Mouse (Mus musculus): Measurements from ENCODE around the gene Tmem181a. TPM values are rescaled to one million over a fixed set of nuclear protein-coding genes. Genes with fewer than 3 reads are reported as not detected.
A peak's percentile ranks its signal among the peaks of the same experiment; 100 is the strongest.
"Not testable (repeated sequence)": the region's sequence is repeated elsewhere in the genome, so short reads cannot be mapped to it uniquely, and the experiment has no call there.

The Tmem181a gene
- polyA plus RNA-seq (2015; fragmentation: Nextera tagmentation; extraction: Ambion mirVana): 38.7 and 39.4 TPM in 2 replicates

DNA sequence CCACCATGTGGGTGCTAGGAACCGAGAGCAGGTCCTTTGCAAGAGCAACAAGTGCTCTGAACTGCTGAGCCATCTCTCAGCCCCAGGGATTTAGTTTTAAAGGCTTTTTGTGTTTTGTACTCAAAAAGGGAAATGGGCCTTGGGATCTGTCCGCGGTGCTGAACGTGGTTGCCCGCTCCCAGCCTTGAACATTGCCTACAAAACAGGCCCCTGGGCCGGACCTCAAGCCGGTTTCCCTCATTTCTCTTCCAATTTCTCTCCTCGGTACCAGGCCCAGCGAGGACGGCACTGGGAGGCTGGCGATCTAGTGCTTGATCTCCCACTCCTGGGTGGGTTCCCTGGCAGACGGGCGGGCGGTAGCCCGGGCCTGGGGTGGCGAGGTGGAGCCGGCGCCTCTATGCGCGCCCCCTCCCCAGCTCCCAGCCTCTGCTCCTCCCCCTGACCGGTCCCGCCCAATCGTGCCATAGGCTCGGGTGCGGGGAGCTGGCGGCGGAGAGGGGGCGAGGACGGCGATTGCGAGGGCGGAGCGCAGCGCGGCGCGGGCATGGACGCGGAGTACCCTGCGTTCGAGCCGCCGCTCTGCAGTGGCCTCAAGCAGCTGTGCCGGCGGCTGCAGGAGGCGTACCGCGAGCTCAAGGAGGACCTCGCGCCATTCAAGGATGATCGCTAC, at the start of gene Tmem181a:
TSS of gene Tmem181a (plus strand) at position 461 of the 670 bp plus-strand sequence.
- H3K9ac ChIP-seq: peak within 1 kb of the TSS; percentile 67
- H3K4me2 ChIP-seq: peak within 1 kb of the TSS; percentile 54
- H3K4me1 ChIP-seq (replicated peaks); H3K27me3 ChIP-seq; H3K36me3 ChIP-seq; H3K9me3 ChIP-seq; H3K27ac ChIP-seq: not testable (repeated sequence)
- WGBS: 1% methylated on average over 15 of the region's 51 CpGs
- peak within 1 kb of the TSS; percentile 40 for H3K4me3 ChIP-seq
- ATAC-seq (ENCODE audit: low FRiP score): peak; percentile 89

DNA sequence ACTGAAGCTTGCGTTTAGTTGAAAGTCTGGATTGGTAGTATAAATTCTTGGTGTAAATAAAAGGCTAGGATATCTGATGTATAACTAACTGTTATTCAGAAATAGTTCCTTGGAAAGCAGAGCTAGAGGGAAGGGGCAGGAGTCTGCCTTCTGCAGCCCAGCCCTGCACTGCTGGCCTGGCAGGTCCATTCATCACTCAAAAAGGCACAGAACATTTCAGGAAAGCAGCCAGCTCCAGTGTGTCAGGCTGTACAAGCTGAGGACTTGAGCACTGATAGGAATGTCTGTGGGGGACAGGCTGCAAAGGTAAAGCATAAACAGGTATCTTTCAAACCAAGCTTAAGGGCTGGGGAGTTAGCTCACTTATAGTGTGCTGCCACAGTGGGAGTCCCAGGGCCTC, 44.9 kb upstream of the Tmem181a start:
- Histone ChIP-seq H3K9me3 (no peaks in the 10 kb centered on the region), H3K27ac (no peak overlapping the region), H3K27me3 (no peaks in the 10 kb centered on the region), H3K4me1 (replicated peaks) (no peaks in the 10 kb centered on the region), H3K9ac (no peak overlapping the region), H3K36me3 (peaks cover 88% of the 10 kb centered on the region), H3K4me3 (no peak overlapping the region), H3K4me2 (no peak overlapping the region)
- no peak for ATAC-seq (ENCODE audit: low FRiP score)
- 93% methylated on average over 1 of the region's 1 CpGs for whole genome bisulfite sequencing

DNA sequence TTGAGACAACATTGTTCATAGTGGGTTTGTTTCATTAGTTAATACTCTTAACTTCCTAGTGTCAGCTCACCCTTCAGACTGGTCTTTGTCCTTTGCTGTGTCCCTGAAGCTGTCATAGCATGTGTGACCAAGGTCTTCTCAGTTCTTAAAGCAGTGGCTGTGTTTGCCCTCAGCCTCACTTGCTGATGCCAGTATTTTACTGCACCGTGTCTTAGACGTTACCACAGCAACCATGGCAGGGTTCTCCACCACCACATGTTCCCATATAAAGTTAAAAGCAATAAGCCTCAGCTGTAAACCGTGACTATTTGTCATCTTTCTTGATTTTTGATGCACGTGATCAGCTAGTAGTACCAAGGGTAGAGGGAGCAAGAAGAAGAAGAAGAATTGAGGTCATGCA, 41.0 kb upstream of the Tmem181a start:
- no peaks in the 10 kb centered on the region for H3K9me3 ChIP-seq
- H3K4me3 ChIP-seq: no peak overlapping the region
- no peak overlapping the region for H3K27ac ChIP-seq
- H3K9ac ChIP-seq: no peak overlapping the region
- no peak for ATAC-seq (ENCODE audit: low FRiP score)
- no peak overlapping the region for H3K4me2 ChIP-seq
- H3K36me3 ChIP-seq: peaks cover 74% of the 10 kb centered on the region
- H3K27me3 ChIP-seq: no peaks in the 10 kb centered on the region
- WGBS: 90% methylated on average over 4 of the region's 4 CpGs
- no peaks in the 10 kb centered on the region for H3K4me1 ChIP-seq (replicated peaks)

DNA sequence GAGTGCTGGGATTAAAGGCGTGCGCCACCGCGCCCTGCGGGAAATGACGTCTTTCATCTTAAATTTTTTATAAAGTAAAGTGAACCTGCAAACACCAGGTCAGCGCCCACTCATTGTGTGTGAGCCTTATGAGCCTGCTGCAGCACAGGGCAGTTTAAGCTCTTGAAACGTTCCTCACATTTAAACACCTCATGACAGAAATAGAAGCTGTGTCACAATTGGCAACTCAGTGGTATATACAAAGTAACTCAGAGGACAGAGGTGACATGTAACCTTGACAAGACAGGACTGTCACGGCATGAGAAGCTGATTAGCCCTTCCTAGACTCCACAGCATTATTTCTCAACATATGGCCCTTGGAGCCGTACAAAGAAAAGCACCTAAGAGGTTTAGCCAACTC, 40.1 kb upstream of the Tmem181a start:
- no peaks in the 10 kb centered on the region for H3K4me1 ChIP-seq (replicated peaks)
- H3K27me3 ChIP-seq: no peaks in the 10 kb centered on the region
- H3K27ac ChIP-seq: no peak overlapping the region
- 96% methylated on average over 10 of the region's 10 CpGs for WGBS
- no peak overlapping the region for H3K9ac ChIP-seq
- no peak overlapping the region for H3K4me2 ChIP-seq
- peaks cover 67% of the 10 kb centered on the region for H3K36me3 ChIP-seq
- ATAC-seq (ENCODE audit: low FRiP score): no peak
- no peaks in the 10 kb centered on the region for H3K9me3 ChIP-seq
- H3K4me3 ChIP-seq: no peak overlapping the region

DNA sequence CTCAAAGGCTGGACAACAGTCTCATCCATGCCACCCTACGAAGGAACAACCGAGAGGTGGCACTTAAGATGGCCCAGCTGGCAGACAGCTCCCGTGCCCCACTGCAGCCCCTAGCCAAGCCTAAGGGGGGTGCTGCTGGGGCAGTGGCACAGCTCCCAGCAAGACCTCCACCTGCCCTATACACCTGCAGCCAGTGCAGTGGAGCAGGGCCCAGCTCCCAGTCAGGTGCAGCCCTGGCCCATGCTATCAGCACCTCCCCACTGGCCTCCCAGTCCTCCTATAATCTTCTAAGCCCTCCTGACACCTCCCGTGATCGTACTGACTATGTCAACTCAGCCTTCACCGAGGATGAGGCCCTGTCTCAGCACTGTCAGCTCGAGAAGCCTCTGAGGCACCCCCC, 24.0 kb upstream of the Tmem181a start:
- H3K27me3 ChIP-seq; H3K4me2 ChIP-seq; H3K4me3 ChIP-seq; H3K9me3 ChIP-seq; ATAC-seq (ENCODE audit: low FRiP score); H3K4me1 ChIP-seq (replicated peaks); H3K9ac ChIP-seq; H3K36me3 ChIP-seq; H3K27ac ChIP-seq: not testable (repeated sequence)
- no CpG with 5 or more reads among the region's 7 CpGs for WGBS

DNA sequence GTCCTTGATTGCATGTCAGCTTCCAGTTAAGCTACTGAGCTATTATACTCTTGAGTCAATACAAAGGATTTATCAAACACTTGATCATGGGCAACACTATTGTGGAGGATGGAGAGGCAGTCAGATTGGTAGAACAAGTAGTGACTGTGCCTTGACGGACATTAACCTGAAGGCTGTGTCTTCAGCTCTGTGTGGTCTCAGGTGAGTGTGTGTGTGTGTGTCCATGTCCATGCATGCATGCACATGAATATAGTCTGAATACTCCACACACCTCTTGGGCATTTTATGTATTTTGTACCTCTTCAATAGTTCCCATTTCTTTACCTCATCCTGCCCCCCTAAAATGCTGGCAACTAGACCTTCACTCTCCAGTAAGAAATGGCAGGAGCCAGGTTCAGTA, 5.4 kb upstream of the Tmem181a start:
- not testable (repeated sequence) for H3K36me3 ChIP-seq; H3K4me1 ChIP-seq (replicated peaks); H3K27me3 ChIP-seq; ATAC-seq (ENCODE audit: low FRiP score); H3K9me3 ChIP-seq; H3K4me3 ChIP-seq; H3K4me2 ChIP-seq; H3K9ac ChIP-seq; H3K27ac ChIP-seq
- WGBS: 92% methylated on average over 1 of the region's 1 CpGs

DNA sequence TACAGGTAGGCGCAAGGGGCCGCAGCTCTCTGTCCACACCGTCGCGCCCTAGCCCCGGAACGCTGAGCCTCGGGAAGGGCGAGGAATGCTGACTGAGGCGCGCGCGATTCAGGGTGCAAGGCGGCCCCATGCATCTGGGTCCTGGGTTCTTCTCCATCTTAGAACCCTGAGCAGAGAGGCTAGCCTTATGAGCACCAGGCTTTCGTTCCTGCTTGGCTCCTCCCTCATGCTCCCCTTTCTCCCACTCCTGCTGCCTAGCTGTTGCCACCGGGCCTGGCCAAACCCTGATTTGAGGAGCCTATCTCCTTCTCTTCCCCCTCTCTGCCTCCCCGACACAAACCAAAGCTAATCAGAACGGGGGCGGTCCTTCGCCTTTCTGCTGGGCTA, 403 bp downstream of the Tmem181a start:
- H3K27ac ChIP-seq: not testable (repeated sequence)
- ATAC-seq (ENCODE audit: low FRiP score): peak; percentile 67; the same call in 1 of the 2 replicates

DNA sequence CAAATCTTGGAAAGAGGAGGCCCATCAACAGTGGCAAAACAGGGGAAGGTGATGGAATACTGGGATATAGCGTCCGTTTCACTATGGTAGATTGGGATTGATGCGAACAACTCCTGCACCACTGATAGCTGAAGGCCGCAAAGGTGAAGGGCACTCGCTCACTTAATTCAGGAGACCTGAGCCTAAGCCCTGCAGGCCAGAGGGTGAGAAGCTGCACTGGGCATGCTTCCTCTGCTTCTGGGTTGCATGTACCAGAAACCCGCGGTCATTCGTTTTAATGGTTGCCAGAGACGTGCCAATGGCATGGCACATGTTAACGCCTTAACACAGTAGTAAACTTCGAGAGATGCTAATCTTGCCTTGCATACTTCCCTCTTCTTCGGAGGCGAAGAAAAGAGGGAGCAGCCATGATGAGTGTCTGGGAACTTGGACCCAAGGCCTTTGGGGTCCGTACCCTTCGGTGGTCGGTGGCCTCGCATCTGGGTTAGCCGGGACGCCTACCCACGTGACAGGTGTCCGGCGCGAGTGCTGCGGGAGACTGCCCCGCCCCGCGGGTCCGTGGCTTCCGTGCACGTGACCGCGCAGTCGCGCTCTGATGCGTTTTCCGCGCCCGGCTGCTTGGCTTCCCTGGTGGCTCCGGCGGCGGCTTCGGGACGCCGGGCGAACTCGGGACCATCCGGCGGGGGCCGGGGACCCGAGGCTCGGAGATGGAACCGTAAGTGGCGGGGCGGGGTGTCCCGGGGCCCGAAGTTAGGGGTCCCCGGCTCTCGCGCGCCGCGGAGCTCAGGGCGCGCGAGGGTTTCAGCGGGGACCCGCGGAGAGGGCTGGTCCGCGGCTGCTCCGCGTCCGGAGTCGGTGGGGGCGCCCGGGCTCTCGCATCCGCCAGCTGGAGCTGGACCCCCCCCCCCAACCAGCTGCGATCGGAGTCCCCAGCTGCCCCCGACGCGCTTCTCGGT, 13.5 kb downstream of the Tmem181a start:
- peak overlapping the region; percentile 71 for H3K9ac ChIP-seq
- WGBS: under 1% methylated on average over 66 of the region's 84 CpGs

More for the DNA sequence above, 403 bp downstream of the Tmem181a start:
- H3K27me3 ChIP-seq; H3K9me3 ChIP-seq; H3K36me3 ChIP-seq; H3K4me1 ChIP-seq (replicated peaks): not testable (repeated sequence)
- peak overlapping the region; percentile 67 for H3K9ac ChIP-seq
- peak overlapping the region; percentile 54 for H3K4me2 ChIP-seq
- peak overlapping the region; percentile 40 for H3K4me3 ChIP-seq
- WGBS: 1% methylated on average over 11 of the region's 20 CpGs

DNA sequence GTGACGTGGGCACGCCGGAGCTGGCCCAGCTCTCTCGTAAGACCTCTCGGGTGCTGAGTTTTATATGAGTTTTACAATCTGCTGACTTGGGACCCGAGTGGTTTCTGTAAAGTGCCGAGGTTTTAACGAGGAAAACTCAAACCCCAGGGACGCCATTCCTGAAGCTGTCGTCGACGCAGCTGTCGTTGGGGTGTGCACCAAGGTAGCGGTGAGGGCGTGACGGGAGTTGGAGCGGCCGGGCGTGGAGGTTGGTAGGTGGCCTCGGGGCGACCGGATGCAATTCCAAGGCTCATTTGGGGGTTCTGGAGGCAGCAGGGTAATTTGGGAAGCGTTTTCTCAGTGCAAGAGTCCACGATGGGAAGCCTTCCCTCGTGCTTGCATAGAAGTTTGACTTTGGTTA, 14.2 kb downstream of the Tmem181a start:
- Histone ChIP-seq H3K4me2 (peak overlapping the region; percentile 61), H3K4me3 (peak overlapping the region; percentile 48), H3K9ac (peak overlapping the region; percentile 71), H3K27ac (0 out of 2 replicates have a peak overlapping the region, but pooled peaks have one; percentile 40)
- H3K4me1 ChIP-seq (replicated peaks); H3K36me3 ChIP-seq; H3K27me3 ChIP-seq; H3K9me3 ChIP-seq: not testable (repeated sequence)
- 0 out of 2 replicates have a peak, but pooled peaks have one; percentile 14 for ATAC-seq (ENCODE audit: low FRiP score)
- WGBS: 1% methylated on average over 25 of the region's 25 CpGs

More for the DNA sequence above, 13.5 kb downstream of the Tmem181a start:
- H3K27me3 ChIP-seq; H3K9me3 ChIP-seq; H3K4me1 ChIP-seq (replicated peaks); H3K36me3 ChIP-seq: not testable (repeated sequence)
- peak; percentile 77 for ATAC-seq (ENCODE audit: low FRiP score)
- H3K4me2 ChIP-seq: peak overlapping the region; percentile 61
- peak overlapping the region; percentile 48 for H3K4me3 ChIP-seq
- H3K27ac ChIP-seq: 0 out of 2 replicates have a peak overlapping the region, but pooled peaks have one; percentile 40

DNA sequence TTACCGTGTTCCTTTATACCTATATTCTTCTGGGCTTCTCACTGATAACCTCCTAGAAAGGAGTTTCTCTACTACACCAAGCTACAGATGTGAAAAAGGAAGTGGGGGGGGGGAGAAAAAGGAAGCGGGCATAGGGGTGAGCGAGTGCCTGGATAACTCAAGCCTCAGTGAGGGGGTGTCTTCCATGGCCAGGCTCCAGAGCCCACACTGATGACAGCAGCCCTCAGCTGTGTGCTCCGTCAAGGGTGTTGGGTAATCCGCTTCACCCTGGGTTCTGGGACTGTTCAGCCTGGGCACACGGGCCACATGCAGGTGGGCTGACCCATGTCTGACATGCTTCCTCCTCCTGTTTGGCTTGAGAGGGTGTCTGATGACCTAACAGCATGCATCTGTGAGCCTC, 15.3 kb downstream of the Tmem181a start:
- H3K9ac ChIP-seq; H3K27ac ChIP-seq; H3K4me3 ChIP-seq; H3K9me3 ChIP-seq; H3K4me2 ChIP-seq; H3K4me1 ChIP-seq (replicated peaks); ATAC-seq (ENCODE audit: low FRiP score); H3K36me3 ChIP-seq; H3K27me3 ChIP-seq: not testable (repeated sequence)
- WGBS: 94% methylated on average over 6 of the region's 6 CpGs

DNA sequence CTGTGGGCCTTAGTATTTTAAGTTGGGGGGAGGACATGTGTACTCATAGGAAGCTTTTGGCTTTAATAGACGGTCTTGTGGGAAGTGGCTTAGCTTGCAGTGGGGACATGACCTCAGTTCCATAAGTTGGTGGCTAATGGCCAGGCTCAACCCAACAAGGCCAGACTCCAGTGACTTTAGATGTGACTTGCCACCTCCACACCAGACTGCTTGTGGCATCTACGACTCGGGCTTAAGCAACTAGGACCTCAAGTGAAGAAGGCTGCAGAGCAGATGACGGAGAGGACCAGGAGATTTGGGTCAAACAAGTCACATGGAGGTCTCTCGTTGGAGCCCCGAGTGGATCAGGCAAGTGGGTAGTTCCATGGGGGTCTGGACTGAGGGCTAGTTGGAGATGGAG, 18.0 kb downstream of the Tmem181a start:
- H3K36me3 ChIP-seq; H3K4me1 ChIP-seq (replicated peaks); H3K4me3 ChIP-seq; H3K27ac ChIP-seq; ATAC-seq (ENCODE audit: low FRiP score); H3K4me2 ChIP-seq; H3K9me3 ChIP-seq; H3K27me3 ChIP-seq; H3K9ac ChIP-seq: not testable (repeated sequence)
- WGBS: 96% methylated on average over 6 of the region's 6 CpGs

DNA sequence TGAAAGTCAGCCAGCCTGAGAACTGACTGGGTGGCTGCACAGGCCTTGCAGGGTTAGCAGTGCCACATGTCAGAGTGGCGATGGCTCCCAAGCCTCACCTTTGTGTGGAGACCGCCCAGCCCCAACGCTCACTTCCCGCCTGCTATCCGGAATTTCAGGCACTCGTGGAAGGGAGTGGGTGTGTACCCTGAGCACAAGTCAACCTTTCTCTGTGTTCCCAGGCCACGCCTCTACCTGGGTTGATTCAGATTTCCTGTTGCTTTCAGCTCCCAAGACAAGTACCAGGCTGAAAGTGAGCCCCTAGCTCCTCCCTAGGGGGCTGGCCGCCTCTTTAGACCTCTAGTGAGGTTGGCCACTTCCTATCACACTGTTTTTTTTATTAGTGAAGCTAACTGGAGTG, 22.5 kb downstream of the Tmem181a start:
- not testable (repeated sequence) for H3K27ac ChIP-seq; H3K4me2 ChIP-seq; H3K4me1 ChIP-seq (replicated peaks); H3K9ac ChIP-seq; H3K27me3 ChIP-seq; H3K36me3 ChIP-seq; ATAC-seq (ENCODE audit: low FRiP score); H3K9me3 ChIP-seq; H3K4me3 ChIP-seq
- WGBS: 75% methylated on average over 8 of the region's 8 CpGs

Data from hindbrain, embryonic 13.5 days (tissue).